Mouse (Mus musculus): ENCODE results near the gene Ptprd. TPM values are rescaled to one million over a fixed set of nuclear protein-coding genes. Genes with fewer than 3 reads are reported as not detected.

The Ptprd gene
- polyA plus RNA-seq, 1 experiment from 2014 or later = 66.9 TPM

DNA sequence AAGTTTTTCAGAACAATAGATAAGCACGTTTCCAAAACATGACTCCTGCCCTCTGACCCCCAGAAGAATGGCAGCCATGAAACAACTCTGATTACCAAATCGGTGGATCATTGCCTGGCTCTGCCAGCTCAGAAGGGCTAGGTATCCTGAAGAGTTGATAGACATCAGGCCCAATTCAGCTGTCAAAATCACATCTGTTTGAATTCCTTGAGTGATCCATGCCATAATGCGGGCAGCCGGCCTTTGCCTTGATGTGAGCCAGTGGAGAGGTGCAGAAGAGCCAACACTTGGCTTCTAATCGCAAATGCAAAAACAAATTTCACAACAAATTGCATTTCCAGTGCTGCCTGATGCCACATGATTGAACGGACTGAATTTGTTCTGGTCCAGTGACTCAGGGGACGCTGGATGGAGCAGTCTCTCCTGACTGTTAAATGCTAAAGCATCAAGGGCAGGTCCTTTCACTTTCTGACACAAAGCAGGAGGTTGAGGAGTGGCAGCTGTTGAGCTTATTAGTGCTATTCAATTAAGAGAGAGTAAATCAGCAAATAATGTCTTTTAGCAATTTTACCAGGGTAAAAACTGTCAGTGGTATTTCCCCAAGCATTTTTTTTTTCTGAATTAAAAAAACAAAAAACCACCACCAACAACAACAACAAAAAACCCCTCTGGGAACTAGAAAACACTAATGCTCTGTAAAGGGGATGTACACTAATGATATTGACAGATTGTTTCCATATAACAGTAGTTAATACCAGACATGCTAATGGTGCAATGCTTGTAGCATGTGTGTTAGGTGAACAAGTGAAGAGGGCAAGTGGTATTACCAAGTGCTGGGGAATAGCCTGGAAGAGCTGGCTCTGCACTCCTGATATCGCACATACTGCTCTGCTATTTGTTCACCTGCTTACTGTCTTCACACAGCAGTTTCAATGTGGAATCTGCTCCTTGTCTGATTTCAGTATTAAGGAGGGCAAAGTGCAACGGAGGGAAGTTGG lies 1413.5 kb downstream of the Ptprd start:
- Histone ChIP-seq H3K9me3 (no peaks in the 10 kb centered on the region), H3K27me3 (replicated peaks) (no peaks in the 10 kb centered on the region), H3K4me2 (replicated peaks) (no peak overlapping the region), H3K4me3 (no peak overlapping the region), H3K36me3 (no peaks in the 10 kb centered on the region), H3K27ac (no peak overlapping the region), H3K4me1 (no peaks in the 10 kb centered on the region), H3K9ac (no peak overlapping the region)
- 55% methylated on average over 9 of the region's 9 CpGs for WGBS
- no peak for ATAC-seq (ENCODE audit: low FRiP score, low read depth)

DNA sequence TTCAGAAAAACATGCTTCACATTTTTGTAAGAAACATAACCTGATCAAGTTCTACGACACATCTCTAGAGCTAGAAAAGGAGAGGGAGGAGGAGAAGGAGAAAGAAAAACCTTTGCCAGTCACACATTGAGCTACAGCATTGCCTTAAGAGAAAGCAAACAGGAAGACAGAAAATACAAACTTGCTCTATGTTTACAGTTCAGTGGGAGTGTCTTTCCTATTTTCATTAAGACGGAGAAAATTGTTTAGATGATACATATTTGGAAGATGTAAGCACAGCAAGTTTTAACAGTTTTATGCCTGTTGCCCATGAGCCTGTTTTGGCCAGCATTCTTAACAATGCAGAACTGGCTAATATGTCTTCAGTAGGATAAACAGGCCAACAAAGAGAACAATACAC lies 1426.4 kb downstream of the Ptprd start:
- WGBS = 88% methylated on average over 2 of the region's 2 CpGs
- no peak overlapping the region for H3K4me2 ChIP-seq (replicated peaks)
- H3K4me3 ChIP-seq = no peak overlapping the region
- no peak overlapping the region for H3K27ac ChIP-seq
- ATAC-seq (ENCODE audit: low FRiP score, low read depth) = no peak
- no peak overlapping the region for H3K9ac ChIP-seq
- no peaks in the 10 kb centered on the region for H3K9me3 ChIP-seq
- no peaks in the 10 kb centered on the region for H3K4me1 ChIP-seq
- H3K36me3 ChIP-seq = no peaks in the 10 kb centered on the region
- H3K27me3 ChIP-seq (replicated peaks) = no peaks in the 10 kb centered on the region

DNA sequence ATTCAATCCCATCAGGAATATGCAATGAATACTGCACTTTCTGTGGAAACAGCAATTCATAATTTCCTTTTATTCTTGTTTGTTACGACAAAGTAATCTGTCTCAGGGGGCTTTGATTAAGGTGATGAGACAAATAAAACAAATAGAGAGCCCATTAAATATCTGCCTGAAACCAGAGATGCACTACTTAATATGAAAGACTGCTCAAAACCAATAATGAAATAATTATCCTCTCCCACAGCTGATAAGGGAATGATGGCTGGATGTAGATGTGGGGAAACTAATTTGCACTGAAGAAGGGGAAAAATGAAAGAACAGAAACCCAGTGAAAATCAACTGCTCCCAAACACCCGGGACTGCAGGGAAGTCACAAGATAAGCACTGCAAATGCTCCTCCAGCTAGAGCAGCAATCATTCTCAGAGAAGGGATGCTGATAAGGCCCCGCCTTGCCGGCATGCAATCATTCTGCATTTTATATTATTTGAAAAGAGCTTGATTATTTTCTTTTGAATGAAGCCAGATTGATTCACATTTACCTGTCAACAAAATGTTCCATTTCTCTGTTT lies 1432.1 kb downstream of the Ptprd start:
- ATAC-seq (ENCODE audit: low FRiP score, low read depth) = no peak
- Histone ChIP-seq H3K27me3 (replicated peaks) (no peaks in the 10 kb centered on the region), H3K4me3 (no peak overlapping the region), H3K36me3 (no peaks in the 10 kb centered on the region), H3K4me1 (no peaks in the 10 kb centered on the region), H3K27ac (no peak overlapping the region), H3K9me3 (no peaks in the 10 kb centered on the region), H3K4me2 (replicated peaks) (no peak overlapping the region), H3K9ac (no peak overlapping the region)
- WGBS = 82% methylated on average over 4 of the region's 4 CpGs

DNA sequence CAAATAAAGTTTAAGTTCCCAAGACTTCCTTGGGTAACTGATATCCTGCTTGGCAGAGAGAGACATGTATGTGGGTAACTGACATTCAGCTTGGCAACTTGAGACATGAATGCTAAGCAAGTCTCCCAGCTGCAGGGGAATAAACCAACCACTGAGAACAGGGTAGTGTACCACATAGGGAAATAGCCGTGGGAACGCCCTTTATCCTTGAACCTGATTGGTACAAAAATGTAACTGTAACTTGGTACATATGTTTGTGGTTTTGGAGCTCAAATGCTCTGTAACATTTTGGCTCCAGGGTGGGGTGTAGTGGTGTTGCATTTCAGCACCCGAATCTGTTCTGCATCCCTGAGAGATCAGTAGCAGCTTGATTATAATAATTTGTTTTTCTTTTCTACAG lies 1444.8 kb downstream of the Ptprd start:
- no peaks in the 10 kb centered on the region for H3K27me3 ChIP-seq (replicated peaks)
- H3K4me2 ChIP-seq (replicated peaks) = no peak overlapping the region
- no peaks in the 10 kb centered on the region for H3K4me1 ChIP-seq
- no peaks in the 10 kb centered on the region for H3K9me3 ChIP-seq
- 87% methylated on average over 3 of the region's 3 CpGs for WGBS
- H3K27ac ChIP-seq = no peak overlapping the region
- H3K4me3 ChIP-seq = no peak overlapping the region
- no peak for ATAC-seq (ENCODE audit: low FRiP score, low read depth)
- no peaks in the 10 kb centered on the region for H3K36me3 ChIP-seq
- H3K9ac ChIP-seq = no peak overlapping the region

DNA sequence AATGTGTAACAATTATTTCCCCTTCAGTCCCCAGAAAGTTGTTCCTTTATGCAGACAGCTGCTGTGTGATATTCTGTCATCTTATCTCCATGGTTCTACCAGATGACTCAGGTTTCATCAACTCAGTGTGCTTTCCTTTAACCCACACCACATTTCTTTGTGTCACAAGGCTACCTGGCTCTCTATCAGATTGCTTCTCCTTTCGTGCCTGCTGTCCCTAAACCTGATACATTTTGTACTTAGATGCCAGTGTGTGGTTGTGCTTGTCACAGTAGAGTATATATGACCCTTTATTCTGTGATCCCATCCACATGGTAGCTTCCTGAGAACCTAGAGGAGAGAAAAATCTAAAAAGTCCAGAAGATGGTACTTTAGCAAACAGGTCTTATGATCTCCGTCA lies 1445.3 kb downstream of the Ptprd start:
- Histone ChIP-seq H3K4me2 (replicated peaks) (no peak overlapping the region), H3K4me3 (no peak overlapping the region), H3K27me3 (replicated peaks) (no peaks in the 10 kb centered on the region), H3K27ac (no peak overlapping the region), H3K9ac (no peak overlapping the region), H3K36me3 (no peaks in the 10 kb centered on the region), H3K9me3 (no peaks in the 10 kb centered on the region), H3K4me1 (no peaks in the 10 kb centered on the region)
- 86% methylated on average over 2 of the region's 2 CpGs for WGBS
- ATAC-seq (ENCODE audit: low FRiP score, low read depth) = no peak

DNA sequence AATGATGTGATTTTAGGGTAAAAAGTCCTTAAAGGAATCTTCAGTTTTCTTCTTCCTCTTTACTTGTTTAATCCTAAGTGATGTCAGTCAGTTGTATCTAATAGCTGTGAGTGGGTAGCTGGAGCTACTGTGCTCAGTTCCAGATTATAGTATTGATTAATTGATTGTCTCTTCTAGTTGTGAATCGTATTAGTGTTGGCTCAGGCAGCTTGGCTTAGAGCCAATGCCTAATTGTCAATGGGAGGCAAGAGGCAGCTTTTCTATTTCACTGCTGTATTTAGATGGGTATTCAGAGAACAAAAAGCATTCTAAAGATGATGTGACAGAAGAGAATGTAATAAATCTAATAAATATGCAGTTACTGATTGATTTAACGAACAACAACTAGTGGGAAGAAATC lies 1461.1 kb downstream of the Ptprd start:
- no peaks in the 10 kb centered on the region for H3K36me3 ChIP-seq
- H3K9me3 ChIP-seq = no peaks in the 10 kb centered on the region
- H3K9ac ChIP-seq = no peak overlapping the region
- H3K4me2 ChIP-seq (replicated peaks) = no peak overlapping the region
- ATAC-seq (ENCODE audit: low FRiP score, low read depth) = peak; percentile 37; the same call in 1 of the 2 replicates
- no peaks in the 10 kb centered on the region for H3K4me1 ChIP-seq
- no peaks in the 10 kb centered on the region for H3K27me3 ChIP-seq (replicated peaks)
- no peak overlapping the region for H3K4me3 ChIP-seq
- H3K27ac ChIP-seq = no peak overlapping the region
- WGBS = 43% methylated on average over 2 of the region's 2 CpGs

DNA sequence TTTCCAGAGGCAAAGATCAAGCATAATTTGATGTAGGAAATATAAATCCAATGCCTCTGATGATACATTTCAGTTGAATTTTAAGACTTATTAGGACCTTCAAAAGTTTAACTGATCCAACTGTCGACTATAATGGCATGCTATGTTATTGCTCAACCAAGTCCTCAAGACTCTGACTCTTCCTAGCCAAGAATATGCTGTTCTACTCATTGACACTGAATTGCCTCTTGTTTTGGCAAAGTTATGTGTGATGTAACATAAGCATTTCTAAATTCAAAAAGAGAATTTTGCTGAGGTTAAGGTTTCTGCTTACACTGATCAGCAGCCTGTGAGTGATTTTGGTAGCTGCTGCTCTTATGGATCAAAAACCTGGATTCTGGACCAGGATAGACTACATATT lies 1475.9 kb downstream of the Ptprd start:
- Histone ChIP-seq H3K36me3 (no peaks in the 10 kb centered on the region), H3K4me1 (no peaks in the 10 kb centered on the region), H3K9ac (no peak overlapping the region), H3K9me3 (no peaks in the 10 kb centered on the region), H3K4me2 (replicated peaks) (no peak overlapping the region), H3K27me3 (replicated peaks) (no peaks in the 10 kb centered on the region), H3K27ac (no peak overlapping the region), H3K4me3 (no peak overlapping the region)
- no peak for ATAC-seq (ENCODE audit: low FRiP score, low read depth)
- WGBS = 82% methylated on average over 1 of the region's 1 CpGs

DNA sequence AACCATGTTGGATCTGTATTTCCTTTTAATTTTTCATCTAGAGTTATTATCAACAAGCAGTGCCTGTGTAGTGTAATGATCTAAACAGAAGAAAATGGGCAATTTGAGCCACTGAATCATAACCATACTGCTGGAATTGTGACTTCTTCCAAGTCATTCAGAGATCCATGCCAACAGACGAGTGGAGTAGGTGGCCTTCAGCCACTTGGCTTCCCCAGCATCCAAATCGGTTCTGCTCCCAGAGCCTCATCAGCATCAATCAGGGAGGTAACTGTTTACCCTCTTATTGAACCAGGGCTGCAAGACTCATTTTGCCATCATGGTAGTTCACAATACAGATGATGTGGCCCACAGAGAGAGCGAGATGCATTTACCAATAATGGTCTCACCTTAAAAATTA lies 1536.0 kb downstream of the Ptprd start:
- no peak overlapping the region for H3K4me2 ChIP-seq (replicated peaks)
- H3K4me1 ChIP-seq = no peaks in the 10 kb centered on the region
- no peak overlapping the region for H3K4me3 ChIP-seq
- no peaks in the 10 kb centered on the region for H3K9me3 ChIP-seq
- no peak overlapping the region for H3K9ac ChIP-seq
- H3K36me3 ChIP-seq = no peaks in the 10 kb centered on the region
- WGBS = 82% methylated on average over 3 of the region's 3 CpGs
- no peak for ATAC-seq (ENCODE audit: low FRiP score, low read depth)
- no peak overlapping the region for H3K27ac ChIP-seq
- no peaks in the 10 kb centered on the region for H3K27me3 ChIP-seq (replicated peaks)

DNA sequence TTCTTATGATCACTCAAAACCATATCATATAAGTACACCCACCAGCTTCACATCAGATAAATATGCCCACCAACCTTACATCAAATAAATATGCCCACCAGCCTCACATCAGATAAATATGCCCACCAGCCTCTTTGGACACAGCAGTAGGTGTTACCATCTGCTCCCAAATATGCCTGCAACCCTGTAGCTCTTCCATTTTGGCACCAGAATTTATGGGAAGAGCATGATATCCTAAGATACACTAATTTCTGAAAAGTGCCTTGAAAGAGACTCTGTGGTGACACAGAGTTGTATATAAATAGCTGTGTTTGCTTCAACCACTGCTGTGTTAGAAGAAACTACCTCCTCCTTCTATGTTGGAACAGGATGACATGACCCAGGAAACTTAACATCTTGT lies 1538.5 kb downstream of the Ptprd start:
- no peak for ATAC-seq (ENCODE audit: low FRiP score, low read depth)
- H3K27me3 ChIP-seq (replicated peaks) = no peaks in the 10 kb centered on the region
- no peak overlapping the region for H3K9ac ChIP-seq
- H3K4me2 ChIP-seq (replicated peaks) = no peak overlapping the region
- no peak overlapping the region for H3K4me3 ChIP-seq
- H3K9me3 ChIP-seq = no peaks in the 10 kb centered on the region
- H3K36me3 ChIP-seq = no peaks in the 10 kb centered on the region
- no peak overlapping the region for H3K27ac ChIP-seq
- H3K4me1 ChIP-seq = no peaks in the 10 kb centered on the region

DNA sequence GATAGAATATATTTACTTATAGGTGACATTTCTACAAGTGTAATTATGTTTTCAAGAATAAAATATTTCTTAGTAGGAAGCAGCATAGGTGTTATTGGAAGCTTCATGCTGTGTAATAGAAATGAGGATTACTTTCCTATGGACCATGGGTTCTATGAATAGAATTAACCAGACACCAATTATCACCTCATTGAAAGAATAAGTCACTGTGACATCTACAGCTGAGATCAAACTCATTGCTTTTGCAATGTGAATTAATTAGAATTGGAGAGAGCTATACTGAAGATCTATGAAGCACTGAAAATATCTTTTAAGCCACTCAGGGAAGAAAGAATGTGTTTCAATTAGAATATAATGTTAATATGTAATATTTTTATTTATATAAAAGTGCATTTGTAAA lies 1539.1 kb downstream of the Ptprd start:
- Histone ChIP-seq H3K4me3 (no peak overlapping the region), H3K4me1 (no peaks in the 10 kb centered on the region), H3K9ac (no peak overlapping the region), H3K36me3 (no peaks in the 10 kb centered on the region), H3K27ac (no peak overlapping the region), H3K9me3 (no peaks in the 10 kb centered on the region), H3K27me3 (replicated peaks) (no peaks in the 10 kb centered on the region), H3K4me2 (replicated peaks) (no peak overlapping the region)
- no peak for ATAC-seq (ENCODE audit: low FRiP score, low read depth)

DNA sequence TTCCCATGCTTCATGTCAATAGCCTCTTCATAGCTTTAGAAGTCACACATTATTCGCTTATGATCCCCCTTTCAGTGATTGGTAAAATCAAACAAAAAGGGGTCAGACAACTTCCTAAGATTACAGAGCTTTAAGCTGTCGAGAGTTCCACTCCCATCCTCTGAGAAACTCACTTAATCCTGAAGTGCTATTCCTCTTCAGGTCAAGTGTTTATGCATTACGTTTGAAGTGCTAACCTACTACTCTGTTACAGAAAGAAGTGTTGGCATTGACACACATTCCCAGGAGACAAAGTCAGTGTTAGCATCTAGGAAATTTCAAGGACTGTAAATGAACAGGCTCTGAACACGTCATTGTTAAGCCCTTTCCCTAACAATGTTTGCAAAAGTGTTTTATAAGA lies 1550.0 kb downstream of the Ptprd start:
- Histone ChIP-seq H3K9ac (no peak overlapping the region), H3K27me3 (replicated peaks) (no peaks in the 10 kb centered on the region), H3K27ac (no peak overlapping the region), H3K4me1 (no peaks in the 10 kb centered on the region), H3K36me3 (no peaks in the 10 kb centered on the region), H3K4me3 (no peak overlapping the region), H3K9me3 (no peaks in the 10 kb centered on the region), H3K4me2 (replicated peaks) (no peak overlapping the region)
- 69% methylated on average over 4 of the region's 4 CpGs for WGBS
- ATAC-seq (ENCODE audit: low FRiP score, low read depth) = no peak

DNA sequence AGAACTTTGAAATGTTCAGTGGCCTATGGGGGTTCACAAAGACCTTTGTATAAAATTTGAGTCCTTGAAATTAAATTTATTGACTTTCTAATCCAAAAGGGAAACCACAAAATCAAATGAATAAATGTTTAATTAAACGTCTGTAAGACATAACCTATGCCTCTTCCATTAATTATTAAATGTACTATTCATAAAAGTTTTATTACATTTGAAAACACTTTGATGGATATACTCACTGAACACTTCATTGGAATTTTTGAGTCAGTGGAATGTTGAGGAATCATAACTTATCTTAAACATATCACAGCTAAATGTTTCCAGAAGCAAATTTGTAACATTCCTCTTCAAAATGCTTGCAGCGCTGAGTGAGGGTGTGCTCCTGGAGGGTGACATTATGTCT lies 1551.6 kb downstream of the Ptprd start:
- H3K4me1 ChIP-seq = no peaks in the 10 kb centered on the region
- no peaks in the 10 kb centered on the region for H3K9me3 ChIP-seq
- WGBS = 87% methylated on average over 2 of the region's 2 CpGs
- H3K36me3 ChIP-seq = no peaks in the 10 kb centered on the region
- H3K4me2 ChIP-seq (replicated peaks) = no peak overlapping the region
- H3K27me3 ChIP-seq (replicated peaks) = no peaks in the 10 kb centered on the region
- no peak overlapping the region for H3K27ac ChIP-seq
- no peak for ATAC-seq (ENCODE audit: low FRiP score, low read depth)
- H3K4me3 ChIP-seq = no peak overlapping the region
- no peak overlapping the region for H3K9ac ChIP-seq

DNA sequence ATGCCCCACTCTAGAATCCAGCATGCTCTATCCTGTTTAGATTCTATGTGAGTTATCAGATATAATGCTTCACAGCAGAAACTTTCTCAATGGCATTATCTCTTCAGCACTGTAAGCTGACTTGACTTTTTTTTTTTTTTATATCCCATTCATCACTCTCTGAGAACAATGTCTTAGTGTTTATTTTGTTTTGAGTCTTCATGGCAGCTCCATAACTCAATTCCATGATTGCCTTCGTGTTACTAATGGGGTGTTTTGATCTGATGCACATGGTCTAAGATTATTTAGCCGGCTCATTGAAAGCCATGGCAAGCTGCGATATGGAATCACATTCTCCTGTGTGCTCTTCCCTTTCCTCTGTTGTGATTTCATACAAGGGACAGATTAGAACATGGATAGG lies 1555.0 kb downstream of the Ptprd start:
- Histone ChIP-seq H3K36me3 (no peaks in the 10 kb centered on the region), H3K9ac (no peak overlapping the region), H3K4me3 (no peak overlapping the region), H3K4me2 (replicated peaks) (no peak overlapping the region), H3K27ac (no peak overlapping the region), H3K9me3 (no peaks in the 10 kb centered on the region), H3K4me1 (no peaks in the 10 kb centered on the region), H3K27me3 (replicated peaks) (no peaks in the 10 kb centered on the region)
- no peak for ATAC-seq (ENCODE audit: low FRiP score, low read depth)
- 76% methylated on average over 3 of the region's 3 CpGs for WGBS

Measured in neural tube, embryonic 12.5 days (tissue).